Mouse (Mus musculus): ENCODE data around the gene F12. TPM values are rescaled to one million over a fixed set of nuclear protein-coding genes. Genes with fewer than 3 reads are reported as not detected.

The F12 gene
- polyA plus RNA-seq, 1 experiment from 2014 or later: 5.6 TPM

DNA sequence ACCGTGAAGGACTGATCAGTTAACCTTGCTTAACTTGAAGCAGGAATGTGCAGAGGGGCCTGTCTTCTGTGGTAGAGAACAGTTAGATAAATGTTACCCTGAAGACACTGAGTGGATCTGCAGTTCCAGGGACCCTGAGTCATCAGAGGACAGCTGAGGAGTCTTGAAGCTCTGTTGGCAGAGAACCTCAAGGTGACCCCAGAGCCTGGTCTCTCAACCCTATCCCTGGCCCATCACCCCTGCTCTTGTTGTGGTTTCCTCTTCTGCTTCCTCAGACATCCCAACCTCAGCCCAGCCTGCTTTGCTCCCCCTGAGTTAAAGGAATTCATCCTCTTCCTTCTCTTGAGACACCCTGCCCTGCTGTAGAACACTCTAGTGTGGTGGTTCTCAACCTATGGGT lies 28.5 kb downstream of the F12 start, which contains the start of gene Slc34a1:
TSS of gene Slc34a1 (plus strand) at position 100 of the 400 bp plus-strand sequence.
- Histone ChIP-seq H3K4me3 (replicated peaks; ENCODE audit: low read length) (no peak within 1 kb of the TSS), H3K27me3 (ENCODE audit: control insufficient read depth, insufficient read depth, low read length) (no peaks in the 10 kb centered on the region), H3K9ac (ENCODE audit: low read length) (no peak within 1 kb of the TSS), H3K36me3 (ENCODE audit: control insufficient read depth, insufficient read depth, low read length) (no peaks in the 10 kb centered on the region), H3K4me2 (ENCODE audit: low read depth, low read length) (no peak within 1 kb of the TSS), H3K9me3 (replicated peaks; ENCODE audit: control insufficient read depth, low read length) (no peaks in the 10 kb centered on the region), H3K4me1 (ENCODE audit: control insufficient read depth, insufficient read depth, low read length) (0 out of 2 replicates have a peak, but pooled peaks cover 3% of the 10 kb centered on the region), H3K27ac (ENCODE audit: low read length) (no peak within 1 kb of the TSS)
- WGBS: 73% methylated on average over 1 of the region's 1 CpGs
- no peak for ATAC-seq (ENCODE audit: insufficient read depth, low FRiP score)

DNA sequence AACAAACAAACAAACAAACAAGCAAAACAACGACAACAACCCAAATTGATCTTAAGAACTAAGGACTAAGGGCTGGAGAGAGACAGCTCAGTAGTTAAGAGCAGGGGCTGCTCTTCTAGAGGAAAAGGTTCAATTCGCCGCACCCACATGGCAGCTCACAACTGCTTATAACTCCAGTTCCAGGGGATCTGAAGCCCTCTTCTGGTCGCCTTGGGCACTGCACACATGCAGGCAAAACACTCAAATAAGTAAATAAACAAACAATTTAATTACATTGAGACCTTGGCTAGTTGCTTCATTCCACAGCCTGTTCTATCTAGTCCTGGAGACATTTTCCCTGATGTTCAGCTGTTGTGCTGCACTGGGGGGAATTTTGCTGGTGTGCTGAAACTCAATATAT lies 33.7 kb downstream of the F12 start:
- Histone ChIP-seq H3K4me3 (replicated peaks; ENCODE audit: low read length) (no peak overlapping the region), H3K9me3 (replicated peaks; ENCODE audit: control insufficient read depth, low read length) (no peaks in the 10 kb centered on the region), H3K4me2 (ENCODE audit: low read depth, low read length) (no peak overlapping the region), H3K27ac (ENCODE audit: low read length) (no peak overlapping the region), H3K4me1 (ENCODE audit: control insufficient read depth, insufficient read depth, low read length) (no peaks in the 10 kb centered on the region), H3K9ac (ENCODE audit: low read length) (no peak overlapping the region), H3K27me3 (ENCODE audit: control insufficient read depth, insufficient read depth, low read length) (no peaks in the 10 kb centered on the region), H3K36me3 (ENCODE audit: control insufficient read depth, insufficient read depth, low read length) (no peaks in the 10 kb centered on the region)
- 68% methylated on average over 4 of the region's 4 CpGs for WGBS
- ATAC-seq (ENCODE audit: insufficient read depth, low FRiP score): no peak

DNA sequence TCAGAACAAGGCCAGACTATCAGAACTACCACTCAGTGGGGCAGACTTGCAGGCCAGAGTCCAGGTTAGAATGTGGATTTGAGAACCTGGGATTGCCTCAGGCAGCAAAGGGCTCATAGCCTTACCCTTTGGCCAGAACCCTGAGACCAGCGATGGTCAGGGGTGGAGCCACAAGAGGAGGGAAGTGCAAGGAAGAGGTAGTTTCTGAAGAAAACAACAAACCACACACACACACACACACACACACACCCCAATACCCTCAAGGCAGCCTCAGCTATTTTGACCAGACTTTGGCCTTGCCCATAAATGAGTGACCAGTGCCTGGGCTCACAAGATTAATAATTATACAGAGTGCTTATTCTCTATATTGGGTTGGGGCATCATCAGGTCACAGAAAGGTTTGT lies 35.0 kb downstream of the F12 start:
- no peaks in the 10 kb centered on the region for H3K27me3 ChIP-seq (ENCODE audit: control insufficient read depth, insufficient read depth, low read length)
- no peaks in the 10 kb centered on the region for H3K4me1 ChIP-seq (ENCODE audit: control insufficient read depth, insufficient read depth, low read length)
- no peak overlapping the region for H3K4me2 ChIP-seq (ENCODE audit: low read depth, low read length)
- no peak overlapping the region for H3K27ac ChIP-seq (ENCODE audit: low read length)
- H3K36me3 ChIP-seq (ENCODE audit: control insufficient read depth, insufficient read depth, low read length): no peaks in the 10 kb centered on the region
- WGBS: 67% methylated on average over 1 of the region's 1 CpGs
- no peaks in the 10 kb centered on the region for H3K9me3 ChIP-seq (replicated peaks; ENCODE audit: control insufficient read depth, low read length)
- no peak overlapping the region for H3K4me3 ChIP-seq (replicated peaks; ENCODE audit: low read length)
- no peak for ATAC-seq (ENCODE audit: insufficient read depth, low FRiP score)
- no peak overlapping the region for H3K9ac ChIP-seq (ENCODE audit: low read length)

DNA sequence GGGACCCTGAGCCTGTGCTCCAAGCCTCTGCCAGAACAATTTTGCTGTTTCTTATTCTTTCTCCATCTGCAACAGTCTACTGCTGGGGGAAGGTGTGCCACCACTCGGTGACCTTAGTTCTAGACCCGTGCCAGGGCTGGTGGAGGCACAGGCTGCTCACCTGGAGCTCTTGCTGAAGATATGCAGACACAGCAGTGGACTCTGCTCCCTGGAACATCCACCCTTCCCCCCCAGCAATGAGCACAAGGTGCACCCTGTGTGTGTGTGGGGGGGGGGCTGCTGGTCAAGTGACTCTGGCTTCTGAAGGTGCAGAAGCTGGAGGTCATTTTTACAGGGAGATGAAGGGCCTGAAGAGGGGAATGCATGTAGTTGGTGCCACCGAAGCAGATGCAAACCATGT lies 35.9 kb downstream of the F12 start:
- Histone ChIP-seq H3K36me3 (ENCODE audit: control insufficient read depth, insufficient read depth, low read length) (no peaks in the 10 kb centered on the region), H3K27me3 (ENCODE audit: control insufficient read depth, insufficient read depth, low read length) (no peaks in the 10 kb centered on the region), H3K4me2 (ENCODE audit: low read depth, low read length) (no peak overlapping the region), H3K9ac (ENCODE audit: low read length) (no peak overlapping the region), H3K9me3 (replicated peaks; ENCODE audit: control insufficient read depth, low read length) (no peaks in the 10 kb centered on the region), H3K27ac (ENCODE audit: low read length) (no peak overlapping the region), H3K4me1 (ENCODE audit: control insufficient read depth, insufficient read depth, low read length) (no peaks in the 10 kb centered on the region), H3K4me3 (replicated peaks; ENCODE audit: low read length) (no peak overlapping the region)
- no peak for ATAC-seq (ENCODE audit: insufficient read depth, low FRiP score)
- WGBS: 71% methylated on average over 3 of the region's 3 CpGs

DNA sequence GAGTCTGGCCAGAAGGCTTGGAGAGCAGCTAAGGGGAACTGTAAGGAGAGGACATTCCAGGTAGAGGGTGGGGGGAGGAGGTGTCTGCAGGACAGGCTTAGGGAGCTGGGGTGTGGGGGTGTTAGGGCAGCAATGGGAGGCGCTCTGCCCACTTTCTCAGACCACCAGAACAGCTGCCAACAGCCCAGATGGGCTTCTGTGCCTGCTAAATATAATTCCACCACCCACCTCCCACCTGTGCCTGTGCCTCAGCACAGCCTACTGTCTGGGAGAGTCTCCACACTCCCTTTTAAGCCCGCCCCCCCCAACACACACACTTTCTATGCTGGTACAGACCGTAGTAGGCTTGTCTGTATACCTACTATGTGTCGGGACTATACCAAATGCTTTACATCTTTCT lies 44.8 kb downstream of the F12 start:
- Histone ChIP-seq H3K9ac (ENCODE audit: low read length) (no peak overlapping the region), H3K4me2 (ENCODE audit: low read depth, low read length) (no peak overlapping the region), H3K27ac (ENCODE audit: low read length) (no peak overlapping the region), H3K9me3 (replicated peaks; ENCODE audit: control insufficient read depth, low read length) (no peaks in the 10 kb centered on the region), H3K36me3 (ENCODE audit: control insufficient read depth, insufficient read depth, low read length) (no peaks in the 10 kb centered on the region), H3K4me3 (replicated peaks; ENCODE audit: low read length) (no peak overlapping the region), H3K4me1 (ENCODE audit: control insufficient read depth, insufficient read depth, low read length) (no peaks in the 10 kb centered on the region), H3K27me3 (ENCODE audit: control insufficient read depth, insufficient read depth, low read length) (peaks cover 16% of the 10 kb centered on the region)
- ATAC-seq (ENCODE audit: insufficient read depth, low FRiP score): no peak
- 75% methylated on average over 4 of the region's 4 CpGs for WGBS

DNA sequence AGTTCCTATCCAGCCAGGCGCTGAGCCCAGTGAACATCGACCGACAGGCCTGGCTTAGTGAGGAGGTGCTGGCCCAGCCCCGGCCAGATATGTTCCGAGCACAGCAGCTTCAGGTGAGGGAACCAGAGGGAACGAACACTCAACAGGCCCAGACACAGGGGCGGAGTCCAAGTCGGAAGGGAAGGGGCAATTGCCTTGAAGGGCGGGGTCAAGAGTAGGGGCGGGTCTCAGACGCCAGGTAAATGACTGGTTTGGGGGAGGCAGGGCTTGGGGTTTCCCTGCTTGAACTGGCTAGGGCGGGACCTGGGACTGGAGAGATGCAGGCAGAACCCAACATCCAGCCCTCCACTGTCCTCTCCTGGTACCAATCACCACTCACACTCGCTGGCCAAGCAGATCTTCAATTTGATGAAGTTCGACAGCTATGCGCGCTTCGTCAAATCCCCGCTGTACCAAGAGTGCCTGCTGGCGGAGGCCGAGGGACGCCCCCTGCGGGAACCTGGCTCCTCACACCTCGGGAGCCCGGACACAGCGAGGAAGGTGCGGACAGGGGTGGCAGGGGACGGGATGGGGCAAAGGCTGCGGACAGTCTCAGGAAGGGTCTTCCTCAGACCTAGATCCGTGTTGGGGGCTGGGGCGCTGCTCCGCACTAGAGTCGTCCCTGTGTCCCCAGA lies 47.5 kb downstream of the F12 start:
- peak; percentile 43; the same call in 1 of the 2 replicates for ATAC-seq (ENCODE audit: insufficient read depth, low FRiP score)
- WGBS: 14% methylated on average over 32 of the region's 32 CpGs
- Histone ChIP-seq H3K4me1 (ENCODE audit: control insufficient read depth, insufficient read depth, low read length) (no peaks in the 10 kb centered on the region), H3K27ac (ENCODE audit: low read length) (no peak overlapping the region), H3K9ac (ENCODE audit: low read length) (no peak overlapping the region), H3K36me3 (ENCODE audit: control insufficient read depth, insufficient read depth, low read length) (no peaks in the 10 kb centered on the region), H3K9me3 (replicated peaks; ENCODE audit: control insufficient read depth, low read length) (no peaks in the 10 kb centered on the region), H3K4me2 (ENCODE audit: low read depth, low read length) (peak overlapping the region; percentile 26), H3K4me3 (replicated peaks; ENCODE audit: low read length) (0 out of 2 replicates have a peak overlapping the region, but pooled peaks have one; percentile 4), H3K27me3 (ENCODE audit: control insufficient read depth, insufficient read depth, low read length) (peaks cover 16% of the 10 kb centered on the region)

DNA sequence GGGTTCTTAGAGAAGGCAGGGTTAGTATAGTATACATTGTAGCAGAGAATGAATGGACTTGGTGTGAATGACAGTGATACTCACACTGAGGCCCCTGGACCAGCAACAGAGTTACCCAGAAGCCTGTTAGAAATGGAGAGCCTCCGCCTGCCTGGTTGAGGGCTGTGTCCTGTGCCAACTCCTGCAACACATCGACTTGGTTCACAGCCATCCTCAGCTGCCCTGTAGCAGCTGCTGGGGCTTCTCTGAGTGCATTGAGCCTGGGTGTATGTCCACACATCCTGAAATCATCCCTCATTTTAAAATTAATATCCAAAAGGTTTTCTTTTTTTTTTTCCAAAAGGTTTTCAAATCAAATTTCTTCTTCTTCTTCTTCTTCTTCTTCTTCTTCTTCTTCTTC lies 50.7 kb downstream of the F12 start:
- Histone ChIP-seq H3K27ac (ENCODE audit: low read length) (no peak overlapping the region), H3K4me2 (ENCODE audit: low read depth, low read length) (no peak overlapping the region), H3K4me1 (ENCODE audit: control insufficient read depth, insufficient read depth, low read length) (no peaks in the 10 kb centered on the region), H3K9me3 (replicated peaks; ENCODE audit: control insufficient read depth, low read length) (no peaks in the 10 kb centered on the region), H3K4me3 (replicated peaks; ENCODE audit: low read length) (no peak overlapping the region), H3K27me3 (ENCODE audit: control insufficient read depth, insufficient read depth, low read length) (peaks cover 16% of the 10 kb centered on the region), H3K9ac (ENCODE audit: low read length) (no peak overlapping the region), H3K36me3 (ENCODE audit: control insufficient read depth, insufficient read depth, low read length) (no peaks in the 10 kb centered on the region)
- WGBS: 70% methylated on average over 2 of the region's 2 CpGs
- no peak for ATAC-seq (ENCODE audit: insufficient read depth, low FRiP score)

DNA sequence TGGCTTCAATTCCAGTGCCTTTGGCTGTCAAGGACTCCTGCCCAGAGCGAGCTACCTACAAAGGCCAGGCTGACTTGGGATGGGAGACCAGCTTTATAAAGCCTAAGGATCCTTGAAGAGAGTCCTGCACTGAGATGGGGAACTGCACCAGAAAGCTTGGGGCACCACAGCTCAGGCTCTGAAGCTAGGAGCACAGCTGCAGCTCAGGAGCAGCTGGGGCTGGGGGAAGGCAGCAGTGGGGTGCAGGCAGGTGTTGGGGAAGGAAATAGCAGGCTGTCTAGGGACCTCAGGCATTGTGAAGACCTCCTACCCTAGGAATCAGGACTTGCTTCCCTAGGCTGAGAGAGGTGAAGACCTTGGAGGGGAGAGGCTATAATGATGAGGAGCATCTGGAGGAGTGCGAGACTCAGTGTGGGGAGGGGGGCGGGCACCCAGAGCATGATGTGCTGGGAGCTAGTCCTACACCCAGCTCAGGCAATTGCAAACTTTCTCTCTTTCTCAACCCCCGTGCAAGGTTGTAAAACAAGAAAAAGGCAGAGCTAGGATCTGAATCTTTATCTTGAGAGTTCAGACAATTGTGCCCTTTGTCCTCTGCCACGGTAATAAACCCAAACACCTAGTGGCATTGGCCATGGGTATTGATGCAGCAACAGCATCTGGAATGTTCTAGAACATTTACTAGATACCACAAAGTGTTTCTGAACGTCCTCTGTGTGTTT lies 52.2 kb downstream of the F12 start:
- Histone ChIP-seq H3K9ac (ENCODE audit: low read length) (0 out of 2 replicates have a peak overlapping the region, but pooled peaks have one; percentile 23), H3K36me3 (ENCODE audit: control insufficient read depth, insufficient read depth, low read length) (no peaks in the 10 kb centered on the region), H3K4me3 (replicated peaks; ENCODE audit: low read length) (no peak overlapping the region), H3K27me3 (ENCODE audit: control insufficient read depth, insufficient read depth, low read length) (peaks cover 8% of the 10 kb centered on the region), H3K27ac (ENCODE audit: low read length) (no peak overlapping the region), H3K4me2 (ENCODE audit: low read depth, low read length) (no peak overlapping the region), H3K4me1 (ENCODE audit: control insufficient read depth, insufficient read depth, low read length) (peaks cover 3% of the 10 kb centered on the region; the same call in 1 of the 2 replicates), H3K9me3 (replicated peaks; ENCODE audit: control insufficient read depth, low read length) (no peaks in the 10 kb centered on the region)
- WGBS: 52% methylated on average over 6 of the region's 6 CpGs
- ATAC-seq (ENCODE audit: insufficient read depth, low FRiP score): no peak

DNA sequence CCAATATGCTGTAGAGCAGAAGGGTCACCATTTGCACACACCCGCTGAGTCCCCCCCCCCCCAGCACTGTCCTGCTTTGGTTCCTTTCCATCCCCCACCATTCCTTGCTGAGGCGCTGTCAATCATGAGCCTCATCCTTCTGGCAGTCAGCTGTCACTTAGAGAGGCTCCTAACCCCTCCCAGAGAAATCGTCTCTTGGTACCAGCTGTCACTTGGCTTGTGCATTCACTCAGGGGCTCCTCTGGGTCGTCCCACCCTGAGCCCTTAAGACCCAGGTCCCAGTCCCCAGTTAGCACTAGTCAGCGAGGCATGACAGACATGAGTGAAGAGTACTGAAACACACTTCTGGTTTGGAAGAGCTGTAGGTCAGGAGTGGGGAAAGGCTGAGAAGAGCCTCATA lies 54.9 kb downstream of the F12 start:
- Histone ChIP-seq H3K4me1 (ENCODE audit: control insufficient read depth, insufficient read depth, low read length) (peaks cover 3% of the 10 kb centered on the region; the same call in 1 of the 2 replicates), H3K27me3 (ENCODE audit: control insufficient read depth, insufficient read depth, low read length) (no peaks in the 10 kb centered on the region), H3K9ac (ENCODE audit: low read length) (no peak overlapping the region), H3K4me3 (replicated peaks; ENCODE audit: low read length) (no peak overlapping the region), H3K9me3 (replicated peaks; ENCODE audit: control insufficient read depth, low read length) (no peaks in the 10 kb centered on the region), H3K27ac (ENCODE audit: low read length) (no peak overlapping the region), H3K4me2 (ENCODE audit: low read depth, low read length) (no peak overlapping the region), H3K36me3 (ENCODE audit: control insufficient read depth, insufficient read depth, low read length) (no peaks in the 10 kb centered on the region)
- 61% methylated on average over 5 of the region's 5 CpGs for WGBS
- no peak for ATAC-seq (ENCODE audit: insufficient read depth, low FRiP score)

Measured in stomach, embryonic 16.5 days (tissue).